Mouse (Mus musculus) erythroblast, embryonic 14.5 days (primary cell): ENCODE measurements around the gene Cecr2.

ENCODE experiments used
- GATA1 ChIP-seq: IDR thresholded peaks from 2 replicates; pipeline ENCODE4 v1.6.1; 2012; ENCODE audit warnings: low read length, inconsistent platforms, mixed read lengths
- TAL1 ChIP-seq: IDR thresholded peaks from 3 replicates; pipeline ENCODE4 v1.6.1; 2012; ENCODE audit warnings: low read length, inconsistent platforms, mixed read lengths

DNA sequence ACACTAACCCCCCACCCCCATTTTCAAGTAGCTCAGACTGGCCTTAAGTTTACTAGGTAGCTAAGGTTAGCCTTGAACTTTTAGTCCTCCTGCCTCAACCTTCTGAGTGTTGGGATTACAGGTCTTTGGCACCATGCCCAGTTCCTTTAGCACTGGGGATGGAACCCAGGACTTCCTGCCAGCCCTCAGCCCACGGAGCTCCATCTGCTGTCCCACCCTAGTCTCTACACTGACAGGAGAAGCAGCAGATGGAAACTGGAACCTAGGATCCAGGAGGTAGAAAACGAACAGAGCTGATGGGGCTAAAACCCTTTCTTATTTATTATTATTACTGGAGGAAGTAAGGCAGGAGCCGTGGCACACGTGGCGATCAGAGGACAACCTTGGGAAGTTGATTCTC, 48.6 kb upstream of the Cecr2 start:
- TF ChIP-seq GATA1 (no peak), TAL1 (no peak)
